Mouse (Mus musculus) embryonic facial prominence, embryonic 12.5 days (tissue): Measurements from ENCODE around the gene Gm4214. TPM values are rescaled to one million over a fixed set of nuclear protein-coding genes. Genes with fewer than 3 reads are reported as not detected.
"Not testable (repeated sequence)": the region's sequence is repeated elsewhere in the genome, so short reads cannot be mapped to it uniquely, and the experiment has no call there.

Experiments used
- ATAC-seq: fragments of 200-750 bp; cut with Nextera tagmentation; 2 replicates; pipeline ENCODE4 v1.8.0; 2017; ENCODE audit not compliant: insufficient number of reproducible peaks, insufficient read depth, low FRiP score, low TSS enrichment
- H3K27ac ChIP-seq: fragments of 300-500 bp; sonication (generic); 2 replicates; pipeline ENCODE4 v1.5.1; 2016; ENCODE audit warnings: mild to moderate bottlenecking
- H3K27me3 ChIP-seq: fragments of 300-500 bp; sonication (generic); 2 replicates; pipeline ENCODE4 v1.6.1; 2016; ENCODE audit warnings: mild to moderate bottlenecking, moderate library complexity
- H3K36me3 ChIP-seq: fragments of 300-500 bp; sonication (generic); 2 replicates; pipeline ENCODE4 v1.6.1; 2016; ENCODE audit warnings: mild to moderate bottlenecking
- H3K4me1 ChIP-seq: fragments of 300-500 bp; sonication (generic); 2 replicates; pipeline ENCODE4 v1.6.1; 2016
- H3K4me2 ChIP-seq: fragments of 300-500 bp; sonication (generic); replicated peaks from 2 replicates; pipeline ENCODE4 v1.6.1; 2016; ENCODE audit warnings: mild to moderate bottlenecking, moderate library complexity
- H3K4me3 ChIP-seq: fragments of 300-500 bp; sonication (generic); 2 replicates; pipeline ENCODE4 v1.5.1; 2016; ENCODE audit warnings: mild to moderate bottlenecking
- H3K9ac ChIP-seq: fragments of 300-500 bp; sonication (generic); 2 replicates; pipeline ENCODE4 v1.6.1; 2016; ENCODE audit warnings: mild to moderate bottlenecking, moderate library complexity
- H3K9me3 ChIP-seq: fragments of 300-500 bp; sonication (generic); 2 replicates; pipeline ENCODE4 v1.6.1; 2016; ENCODE audit warnings: mild to moderate bottlenecking, moderate library complexity
- WGBS: fragments of 180-500 bp; shearing (Covaris S2); methylation state at CpG from one replicate; pipeline ENCODE4 v1.1.7; 2016; 5-methylcytosine and 5-hydroxymethylcytosine counted together
- polyA plus RNA-seq: library from polyadenylated mRNA; unstranded; fragments of >200 nt; fragmentation: Nextera tagmentation; extraction: Ambion mirVana; gene quantifications from 2 replicates; pipeline ENCODE4 v1.2.1, GENCODE M21; 2016

The Gm4214 gene
- polyA plus RNA-seq = not detected in 2 replicates

GRCm38 (mm10) chr7:22984573-22984972 lies at the start of gene Gm4214:
Gm4214 (minus strand) TSS chr7:22984673.
- not testable (repeated sequence) for ATAC-seq, H3K27ac ChIP-seq, H3K9me3 ChIP-seq, H3K4me3 ChIP-seq, H3K27me3 ChIP-seq, H3K4me2 ChIP-seq, H3K9ac ChIP-seq, H3K36me3 ChIP-seq, H3K4me1 ChIP-seq
- WGBS = no CpG with 5 or more reads among the region's 5 CpGs

- not testable (repeated sequence) for H3K27me3 ChIP-seq, H3K9ac ChIP-seq, ATAC-seq, H3K9me3 ChIP-seq, H3K4me3 ChIP-seq, H3K36me3 ChIP-seq, H3K4me2 ChIP-seq, H3K4me1 ChIP-seq, H3K27ac ChIP-seq
- WGBS = no CpG with 5 or more reads among the region's 3 CpGs
These were observed 35.4 kb upstream of the Gm4214 start, which contains the start of gene Gm4216 for GRCm38 (mm10) chr7:23019823-23020222. Gm4216 (minus strand) TSS chr7:23019923.

Other genes with a start within 250 kb of the Gm4214 start
- gene Vmn1r157, start 223.0 kb downstream of the Gm4214 start, polyA plus RNA-seq = not detected in 2 replicates
- not detected in 2 replicates for gene Vmn1r158, start 193.9 kb downstream of the Gm4214 start, polyA plus RNA-seq
- gene Vmn1r159, start 141.1 kb downstream of the Gm4214 start, polyA plus RNA-seq = not detected in 2 replicates
- gene Vmn1r160, start 113.4 kb downstream of the Gm4214 start, polyA plus RNA-seq = 0.29 TPM in 1 of 2 replicates, not detected in the other
- not detected in 2 replicates for gene Gm4216, start 35.2 kb upstream of the Gm4214 start, polyA plus RNA-seq
- gene Vmn1r163, start 70.9 kb upstream of the Gm4214 start, polyA plus RNA-seq = not detected in 2 replicates
- not detected in 2 replicates for gene Gm8720, start 82.8 kb upstream of the Gm4214 start, polyA plus RNA-seq
- gene Gm10662, start 159.8 kb upstream of the Gm4214 start, polyA plus RNA-seq = not detected in 2 replicates
- not detected in 2 replicates for gene Vmn1r165, start 232.7 kb upstream of the Gm4214 start, polyA plus RNA-seq